Mouse (Mus musculus) ES-Bruce4 (cell line): Measurements from ENCODE around the gene Zbtb9. TPM values are rescaled to one million over a fixed set of nuclear protein-coding genes. Genes with fewer than 3 reads are reported as not detected.
A peak's percentile ranks its signal among the peaks of the same experiment; 100 is the strongest.

Experiments used
- H3K27ac ChIP-seq: 2 replicates; pipeline ENCODE4 v1.5.1; 2012; ENCODE audit warnings: low read length, inconsistent platforms; ENCODE audit not compliant: insufficient read depth
- H3K27me3 ChIP-seq: 2 replicates; pipeline ENCODE4 v1.6.1; 2012; ENCODE audit warnings: mild to moderate bottlenecking, low read length, inconsistent platforms; ENCODE audit not compliant: control insufficient read depth, poor library complexity, insufficient read depth, severe bottlenecking
- H3K36me3 ChIP-seq: 2 replicates; pipeline ENCODE4 v1.6.1; 2012; ENCODE audit warnings: inconsistent platforms, mild to moderate bottlenecking, low read length, moderate library complexity; ENCODE audit not compliant: control insufficient read depth, poor library complexity, insufficient read depth, severe bottlenecking
- H3K4me1 ChIP-seq: one replicate; pipeline ENCODE4 v1.8.1; 2011; ENCODE audit warnings: low read length; ENCODE audit not compliant: control insufficient read depth, insufficient read depth
- H3K4me3 ChIP-seq: 2 replicates; pipeline ENCODE4 v1.5.1; 2011; ENCODE audit warnings: low read depth, mild to moderate bottlenecking, low read length
- H3K9ac ChIP-seq: 2 replicates; pipeline ENCODE4 v1.6.1; 2012; ENCODE audit warnings: low read depth, mild to moderate bottlenecking, inconsistent platforms; ENCODE audit not compliant: poor library complexity, severe bottlenecking
- H3K9me3 ChIP-seq: replicated peaks from 2 replicates; pipeline ENCODE4 v1.6.1; 2012; ENCODE audit warnings: mild to moderate bottlenecking, low read length, inconsistent platforms; ENCODE audit not compliant: control insufficient read depth, poor library complexity, insufficient read depth, severe bottlenecking
- CTCF ChIP-seq: IDR thresholded peaks from one replicate; pipeline ENCODE4 v1.8.1; 2011; ENCODE audit warnings: low read depth, low read length
- EP300 ChIP-seq: IDR thresholded peaks from 2 replicates; pipeline ENCODE4 v1.6.1; 2011; ENCODE audit warnings: low read depth, low read length; ENCODE audit not compliant: insufficient read depth
- POLR2A ChIP-seq: IDR thresholded peaks from one replicate; pipeline ENCODE4 v1.8.1; 2011; ENCODE audit warnings: low read length; ENCODE audit not compliant: insufficient read depth
- polyA plus RNA-seq: library from polyadenylated mRNA; stranded (reverse); fragments of >200 nt; gene quantifications from 2 replicates; pipeline ENCODE4 v1.2.4, GENCODE M21; 2011; ENCODE audit warnings: low read depth; ENCODE audit not compliant: missing spikeins, insufficient read depth, insufficient read length

Zbtb9 gene
- polyA plus RNA-seq, 1 experiment: 12.4 TPM

- Histone ChIP-seq H3K9me3 (no peaks in the 10 kb centered on the region), H3K36me3 (no peaks in the 10 kb centered on the region), H3K4me1 (peaks cover 2% of the 10 kb centered on the region), H3K9ac (no peak overlapping the region), H3K27ac (no peak overlapping the region), H3K27me3 (no peaks in the 10 kb centered on the region), H3K4me3 (no peak overlapping the region)
- TF ChIP-seq POLR2A (no peak), EP300 (no peak), CTCF (no peak)
These were observed 24.7 kb downstream of the Zbtb9 start for GRCm38 (mm10) chr17:26997661-26998060.

GRCm38 (mm10) chr17:26998283-26998682 is 25.3 kb downstream of the Zbtb9 start:
- Histone ChIP-seq H3K27ac (no peak overlapping the region), H3K4me3 (no peak overlapping the region), H3K9ac (no peak overlapping the region), H3K27me3 (no peaks in the 10 kb centered on the region), H3K9me3 (no peaks in the 10 kb centered on the region), H3K36me3 (no peaks in the 10 kb centered on the region), H3K4me1 (peaks cover 2% of the 10 kb centered on the region)
- no peak for TF ChIP-seq POLR2A
- TF ChIP-seq CTCF: no peak
- no peak for TF ChIP-seq EP300

- H3K9me3 ChIP-seq: no peaks in the 10 kb centered on the region
- H3K27ac ChIP-seq: no peak overlapping the region
- H3K4me3 ChIP-seq: no peak overlapping the region
- peaks cover 2% of the 10 kb centered on the region for H3K4me1 ChIP-seq
- TF ChIP-seq EP300 (no peak), CTCF (no peak), POLR2A (no peak)
- H3K36me3 ChIP-seq: no peaks in the 10 kb centered on the region
- H3K9ac ChIP-seq: no peak overlapping the region
- H3K27me3 ChIP-seq: no peaks in the 10 kb centered on the region
These were observed 27.0 kb downstream of the Zbtb9 start for GRCm38 (mm10) chr17:26999996-27000395.

GRCm38 (mm10) chr17:27001151-27001550 is 28.2 kb downstream of the Zbtb9 start:
- TF ChIP-seq CTCF (peak; percentile 91), POLR2A (no peak), EP300 (peak; percentile 48; the same call in 1 of the 2 replicates)
- peak overlapping the region; percentile 9; the same call in 1 of the 2 replicates for H3K9ac ChIP-seq
- peaks cover 4% of the 10 kb centered on the region for H3K4me1 ChIP-seq
- H3K27me3 ChIP-seq: no peaks in the 10 kb centered on the region
- H3K9me3 ChIP-seq: no peaks in the 10 kb centered on the region
- H3K36me3 ChIP-seq: no peaks in the 10 kb centered on the region
- no peak overlapping the region for H3K27ac ChIP-seq
- H3K4me3 ChIP-seq: peak overlapping the region; percentile 41

GRCm38 (mm10) chr17:27001889-27002288 is 28.9 kb downstream of the Zbtb9 start:
- Histone ChIP-seq H3K27me3 (no peaks in the 10 kb centered on the region), H3K4me3 (no peak overlapping the region), H3K9ac (no peak overlapping the region), H3K36me3 (no peaks in the 10 kb centered on the region), H3K9me3 (no peaks in the 10 kb centered on the region), H3K4me1 (peaks cover 4% of the 10 kb centered on the region), H3K27ac (no peak overlapping the region)
- TF ChIP-seq EP300: no peak
- TF ChIP-seq CTCF: peak; percentile 72

GRCm38 (mm10) chr17:27004431-27004830 is 31.5 kb downstream of the Zbtb9 start:
- TF ChIP-seq CTCF (peak; percentile 98), POLR2A (no peak), EP300 (0 out of 2 replicates have a peak, but pooled peaks have one; percentile 20)
- Histone ChIP-seq H3K9me3 (no peaks in the 10 kb centered on the region), H3K9ac (no peak overlapping the region)

More at GRCm38 (mm10) chr17:27004431-27004830, 31.5 kb downstream of the Zbtb9 start:
- H3K27ac ChIP-seq: no peak overlapping the region
- no peak overlapping the region for H3K4me3 ChIP-seq
- peaks cover 4% of the 10 kb centered on the region for H3K4me1 ChIP-seq
- no peaks in the 10 kb centered on the region for H3K27me3 ChIP-seq
- H3K36me3 ChIP-seq: no peaks in the 10 kb centered on the region
